Mouse (Mus musculus) brain, adult 2 months (tissue): ENCODE results near the gene Arhgef40.
"Not testable (repeated sequence)": the region's sequence is repeated elsewhere in the genome, so short reads cannot be mapped to it uniquely, and the experiment has no call there.

Experiments used
- DNase-seq: peaks from one replicate; pipeline ENCODE4 v3.0.0; 2011; ENCODE audit warnings: low read depth, low spot score

Arhgef40 gene

DNA sequence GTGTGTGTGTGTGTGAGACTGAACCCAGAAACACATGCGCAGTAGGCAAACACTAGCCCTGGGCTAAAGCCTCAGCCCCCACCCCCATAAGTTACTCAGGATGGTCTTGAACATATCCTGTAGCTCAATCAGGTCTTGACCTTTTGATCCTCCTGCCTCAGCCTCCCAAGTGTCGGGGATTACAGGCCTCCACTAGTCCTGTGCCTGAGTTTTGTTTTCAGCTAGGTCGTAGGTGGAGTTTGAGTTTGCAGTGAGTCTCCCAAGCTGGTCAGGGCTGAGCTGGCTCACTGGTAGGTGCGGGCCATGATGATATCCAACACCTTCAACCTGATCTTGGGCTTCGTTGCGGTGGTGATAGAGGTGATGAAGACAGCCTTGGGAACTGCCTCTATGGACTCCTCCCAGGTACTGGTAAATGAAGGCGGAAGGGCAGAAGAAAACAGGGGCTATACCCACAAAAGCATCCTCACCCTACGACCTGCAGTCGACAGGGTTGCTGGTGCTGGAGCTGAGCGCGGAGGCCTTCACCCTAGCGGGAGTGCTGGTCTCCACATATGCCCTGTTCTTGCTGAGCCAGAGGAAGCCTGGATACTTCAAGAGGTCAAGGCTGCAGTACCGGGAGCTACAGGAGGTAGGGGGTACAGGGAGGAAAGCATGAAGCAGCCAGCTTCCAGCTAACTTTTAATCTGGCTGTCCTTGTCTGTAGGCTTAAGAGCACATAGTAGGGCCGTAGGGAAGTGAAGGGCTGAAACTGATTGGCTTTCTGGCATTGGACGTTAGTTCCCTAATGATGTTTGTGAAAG, 33.9 kb downstream of the Arhgef40 start:
- no peak for DNase-seq

- no peak for DNase-seq
Observed at GRCm38 (mm10) chr14:52019051-52019589, 34.6 kb downstream of the Arhgef40 start.

- peak; percentile 99 for DNase-seq
Observed at GRCm38 (mm10) chr14:52019590-52020340, 35.2 kb downstream of the Arhgef40 start.

DNA sequence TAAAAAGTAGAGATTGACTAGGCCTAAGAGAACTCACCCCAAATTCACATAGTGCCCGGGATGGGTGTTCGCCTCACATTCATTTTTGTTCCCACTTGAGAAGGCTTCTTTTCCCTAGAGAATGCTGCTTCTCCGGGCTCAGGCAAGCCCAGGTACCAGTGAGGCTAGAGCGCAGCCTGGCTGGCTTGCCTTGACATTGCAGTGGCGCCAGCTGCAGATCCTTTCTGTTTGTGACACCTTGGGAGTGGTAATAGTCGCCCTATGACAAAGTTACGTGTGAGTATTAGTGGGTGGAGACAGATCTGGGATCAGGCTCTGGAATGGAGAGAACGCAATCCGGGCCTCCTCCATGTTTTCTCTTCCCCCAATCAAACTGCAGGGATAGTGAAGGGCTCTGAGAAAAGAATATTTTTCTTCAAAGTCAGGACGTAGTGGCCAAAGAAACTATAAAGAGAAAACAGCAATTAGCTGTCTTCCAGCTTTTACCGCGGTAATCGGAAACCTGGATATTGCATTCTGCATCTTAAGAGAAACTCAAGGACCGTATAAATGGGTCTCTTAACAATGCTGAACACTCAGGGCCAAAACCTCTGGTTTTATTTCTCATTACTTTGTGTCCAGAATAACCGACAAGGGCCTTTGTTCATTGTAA, 36.1 kb downstream of the Arhgef40 start, which contains the start of gene Zfp219:
TSS of gene Zfp219 (minus strand) at position 248 of the 652 bp plus-strand sequence.
- DNase-seq: peak; percentile 94

DNA sequence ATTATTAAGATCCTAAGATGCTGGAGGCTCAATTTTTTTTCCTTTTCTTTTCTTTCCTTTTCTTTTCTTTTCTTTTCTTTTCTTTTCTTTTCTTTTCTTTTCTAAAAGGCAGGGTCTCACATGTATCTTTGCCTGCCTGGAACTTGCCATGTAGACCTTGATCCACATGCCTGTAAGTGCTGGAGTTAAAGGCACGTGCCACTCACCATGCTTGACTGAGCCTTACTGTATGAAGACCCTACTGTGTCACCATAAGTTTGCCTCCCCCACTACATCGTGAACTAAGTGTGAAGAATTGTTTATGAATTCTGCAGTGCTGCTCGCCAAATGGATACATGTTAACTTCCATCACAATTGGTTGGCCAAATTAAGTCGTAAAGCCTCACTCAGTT, 36.6 kb downstream of the Arhgef40 start:
- no peak for DNase-seq

GRCm38 (mm10) chr14:52021568-52022212, 37.2 kb downstream of the Arhgef40 start:
- DNase-seq: no peak

DNA sequence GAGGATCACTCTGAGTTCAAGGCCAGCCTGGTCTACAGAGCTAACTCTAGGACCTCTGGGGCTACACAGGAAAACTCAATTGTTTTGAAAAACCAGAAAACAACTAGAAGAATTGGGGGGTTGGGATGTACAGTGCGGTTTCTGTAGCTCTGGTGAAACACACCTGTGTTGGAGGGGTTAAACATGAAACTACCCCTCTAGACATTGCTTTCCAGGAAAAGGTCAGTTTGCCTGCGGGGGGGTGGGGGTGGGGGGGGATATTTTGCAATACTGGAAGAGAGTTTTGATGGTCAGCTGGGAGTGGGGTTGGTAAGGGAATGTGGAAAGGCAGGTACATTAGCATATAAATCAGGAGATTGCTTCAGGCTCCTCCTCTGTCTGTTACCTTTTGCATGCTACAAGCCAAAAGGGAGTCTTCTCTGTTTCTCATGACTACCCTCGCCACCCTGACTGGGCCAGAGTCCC, 37.8 kb downstream of the Arhgef40 start:
- no peak for DNase-seq

- DNase-seq: peak; percentile 93
Observed at GRCm38 (mm10) chr14:52022709-52023459, 38.4 kb downstream of the Arhgef40 start.

- DNase-seq: no peak
Observed at GRCm38 (mm10) chr14:52024133-52024532, 39.6 kb downstream of the Arhgef40 start.

DNA sequence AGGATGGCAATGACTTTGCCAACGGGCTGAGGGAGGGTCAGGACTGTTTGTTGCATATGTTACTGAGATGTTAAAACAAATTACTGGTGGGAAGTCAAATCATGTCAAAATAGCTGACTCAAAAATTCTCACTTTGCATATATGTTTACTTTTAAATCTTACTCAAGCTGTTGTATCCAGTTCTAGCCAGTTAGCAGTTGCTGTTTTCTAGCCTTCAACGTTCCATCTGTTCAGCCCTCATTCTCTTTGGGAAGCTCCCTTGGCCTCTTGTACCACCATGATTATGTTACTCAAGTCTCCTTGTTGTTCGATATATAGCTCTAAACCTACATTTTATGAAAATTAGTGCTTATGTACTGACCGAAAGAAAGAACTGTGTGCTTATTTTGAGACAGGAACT, 41.8 kb downstream of the Arhgef40 start:
- no peak for DNase-seq

DNA sequence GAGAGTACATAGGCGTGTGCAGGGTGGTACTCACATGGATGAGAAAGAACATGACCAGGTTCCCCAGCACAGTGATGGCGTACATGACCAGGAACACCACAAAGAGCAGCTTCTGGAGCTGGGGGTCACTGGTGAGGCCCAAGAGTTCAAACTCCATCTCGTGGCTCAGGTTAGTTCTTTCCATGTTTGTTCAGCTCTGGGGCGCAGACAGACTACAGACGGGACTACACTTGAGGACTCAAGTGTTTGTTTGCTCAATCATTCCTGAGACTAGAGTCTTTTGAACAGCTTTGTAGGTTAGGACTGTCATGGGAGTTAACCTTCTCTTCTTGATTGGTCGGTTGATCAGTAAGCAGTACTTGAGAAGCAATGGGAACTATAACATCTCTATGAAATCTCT, 51.4 kb downstream of the Arhgef40 start:
- DNase-seq: no peak

DNA sequence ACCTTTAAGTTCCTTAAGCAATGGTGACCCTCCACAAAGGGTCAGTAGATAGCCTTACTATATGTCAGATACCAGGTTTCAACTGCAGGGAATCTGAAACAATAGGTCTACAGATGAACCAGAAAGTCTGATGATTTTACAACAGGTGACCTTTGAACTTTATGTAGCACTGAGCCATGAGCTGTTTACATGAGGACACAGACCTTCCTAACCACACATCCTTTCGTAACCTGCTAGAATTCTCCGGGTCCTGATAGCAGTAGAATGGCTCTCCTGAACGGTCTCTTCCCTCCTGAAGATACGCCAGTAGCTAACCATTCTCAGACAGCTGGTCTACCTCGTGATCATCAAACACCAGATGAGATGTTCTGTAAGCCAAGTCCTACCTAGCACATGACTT, 54.8 kb downstream of the Arhgef40 start:
- no peak for DNase-seq

- DNase-seq: not testable (repeated sequence)
Observed at GRCm38 (mm10) chr14:52042359-52042758, 57.8 kb downstream of the Arhgef40 start, which contains the start of gene Olfr221. Gene Olfr221 (minus strand): TSS chr14:52042459.

GRCm38 (mm10) chr14:52043446-52043845, 58.9 kb downstream of the Arhgef40 start:
- peak; percentile 69 for DNase-seq

- DNase-seq: peak; percentile 79
Observed at GRCm38 (mm10) chr14:52044901-52045678, 60.6 kb downstream of the Arhgef40 start.

DNA sequence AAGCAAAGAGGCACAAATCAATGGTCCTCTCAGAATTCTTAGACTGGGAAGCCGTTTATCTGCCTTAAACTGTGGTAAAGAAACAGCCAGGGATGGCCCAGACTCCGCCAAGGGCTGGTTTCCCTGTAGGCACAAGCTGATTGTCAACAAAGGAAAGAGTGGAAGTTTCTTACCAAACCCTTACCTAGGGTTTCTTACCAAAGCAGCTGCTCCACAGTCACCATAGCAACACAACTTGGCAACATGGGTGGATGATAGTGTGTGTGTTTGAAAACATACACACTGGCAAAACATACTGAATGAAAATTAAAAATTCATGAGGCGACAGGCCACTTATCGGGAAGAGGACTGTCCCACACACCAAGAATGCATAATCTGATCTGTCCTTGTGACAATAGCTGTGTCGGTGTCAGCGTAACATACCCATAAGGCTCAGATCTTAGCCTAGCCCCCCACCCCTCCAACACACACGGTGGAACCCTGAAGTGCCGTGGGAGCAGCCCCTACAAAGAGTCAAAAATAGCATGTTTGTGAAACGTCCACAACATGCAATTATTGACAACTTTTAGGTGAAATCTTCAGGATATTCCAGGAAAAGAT, 61.5 kb downstream of the Arhgef40 start:
- peak; percentile 54 for DNase-seq

- not testable (repeated sequence) for DNase-seq
Observed at GRCm38 (mm10) chr14:52052720-52053119, 68.2 kb downstream of the Arhgef40 start.
